Mouse (Mus musculus): Measurements from ENCODE around the gene Klk1b1.
"Not testable (repeated sequence)": the region's sequence is repeated elsewhere in the genome, so short reads cannot be mapped to it uniquely, and the experiment has no call there.

The Klk1b1 gene

DNA sequence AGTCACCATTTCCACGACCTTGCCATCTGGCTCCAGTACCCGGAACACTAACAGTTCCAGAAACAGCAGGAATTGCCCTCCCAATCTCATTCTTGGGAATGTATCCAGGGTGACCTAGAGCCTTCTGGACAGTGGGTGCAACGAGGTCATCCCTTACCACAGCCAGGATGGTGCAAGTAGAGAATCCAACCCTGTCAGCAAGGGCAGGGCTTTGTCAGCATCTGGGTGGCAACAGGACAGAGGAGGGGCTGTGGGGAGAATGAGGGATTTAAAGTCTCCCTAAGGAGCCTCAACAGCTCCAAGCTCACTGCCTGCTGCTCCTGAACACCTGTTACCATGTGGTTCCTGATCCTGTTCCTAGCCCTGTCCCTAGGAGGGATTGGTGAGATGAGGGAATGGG lies at the start of gene Klk1b1:
Gene Klk1b1, plus strand, starts transcription at position 301 of the 400 bp plus-strand sequence.
- POLR2A ChIA-PET: no interaction called here
- CTCF ChIA-PET: no interaction called here

DNA sequence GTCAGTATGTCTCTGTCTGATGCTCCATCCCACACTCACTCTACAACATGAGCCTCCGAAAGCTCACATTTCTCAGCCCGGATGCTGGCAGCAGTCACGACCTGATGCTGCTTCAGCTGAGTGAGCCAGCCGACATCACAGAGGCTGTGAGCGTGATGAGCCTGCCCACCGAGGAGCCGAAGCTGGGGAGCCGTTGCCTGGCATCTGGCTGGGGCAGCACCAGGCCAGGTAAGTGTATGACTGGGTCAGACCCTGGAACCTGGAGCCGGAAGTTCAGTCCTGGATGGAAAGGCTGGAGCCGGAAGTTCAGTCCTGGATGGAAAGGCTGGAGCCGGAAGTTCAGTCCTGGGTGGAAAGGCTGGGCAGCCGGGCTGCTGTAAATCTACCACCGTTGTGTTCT lies 48.1 kb upstream of the Klk1b1 start:
- POLR2A ChIA-PET: interaction anchor here in 3 of 4 experiments (0.5 to 1.2 kb wide), 6 partner anchors 9 to 579 kb away, joined by 3 to 4 read pairs (median 3); partner anchors contain the start of genes Emc10 (in 1 of the 3) and Fam71e1 (in 1 of the 3)
- CTCF ChIA-PET: interaction anchor here in 2 of 4 experiments (1.4 to 3.7 kb wide), 3 partner anchors 10 to 21 kb away, joined by 3 to 36 read pairs (median 23); no protein-coding TSS in a partner anchor

DNA sequence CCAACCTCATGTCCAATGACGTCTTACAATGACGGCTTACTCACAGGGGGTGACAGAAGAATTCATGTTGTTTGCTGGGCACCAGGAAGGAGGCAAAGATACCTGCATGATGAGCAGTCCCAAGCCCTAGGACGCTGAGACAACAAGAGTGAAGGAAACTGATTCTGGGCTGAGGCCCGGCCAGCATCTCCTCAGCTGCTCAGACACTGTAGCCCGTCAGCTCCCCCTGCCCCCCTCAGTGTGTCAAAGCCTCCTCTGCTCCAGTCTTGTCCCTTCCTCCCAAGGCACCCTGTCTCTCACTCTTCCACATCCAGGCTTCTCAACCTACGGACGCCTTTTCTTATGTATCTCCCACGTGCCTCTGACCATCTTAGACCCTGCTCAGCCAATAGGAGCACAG lies 47.7 kb upstream of the Klk1b1 start:
- CTCF ChIA-PET: interaction anchor here in 2 of 4 experiments (1.4 to 3.7 kb wide), 6 partner anchors 10 to 130 kb away, joined by 3 to 36 read pairs (median 6); no protein-coding TSS in a partner anchor
- POLR2A ChIA-PET: interaction anchor here in 2 of 4 experiments (0.5 to 1.4 kb wide), 4 partner anchors 10 to 578 kb away, joined by 3 to 4 read pairs (median 4); partner anchors contain the start of genes Emc10 (in 1 of the 2) and Fam71e1 (in 1 of the 2)

DNA sequence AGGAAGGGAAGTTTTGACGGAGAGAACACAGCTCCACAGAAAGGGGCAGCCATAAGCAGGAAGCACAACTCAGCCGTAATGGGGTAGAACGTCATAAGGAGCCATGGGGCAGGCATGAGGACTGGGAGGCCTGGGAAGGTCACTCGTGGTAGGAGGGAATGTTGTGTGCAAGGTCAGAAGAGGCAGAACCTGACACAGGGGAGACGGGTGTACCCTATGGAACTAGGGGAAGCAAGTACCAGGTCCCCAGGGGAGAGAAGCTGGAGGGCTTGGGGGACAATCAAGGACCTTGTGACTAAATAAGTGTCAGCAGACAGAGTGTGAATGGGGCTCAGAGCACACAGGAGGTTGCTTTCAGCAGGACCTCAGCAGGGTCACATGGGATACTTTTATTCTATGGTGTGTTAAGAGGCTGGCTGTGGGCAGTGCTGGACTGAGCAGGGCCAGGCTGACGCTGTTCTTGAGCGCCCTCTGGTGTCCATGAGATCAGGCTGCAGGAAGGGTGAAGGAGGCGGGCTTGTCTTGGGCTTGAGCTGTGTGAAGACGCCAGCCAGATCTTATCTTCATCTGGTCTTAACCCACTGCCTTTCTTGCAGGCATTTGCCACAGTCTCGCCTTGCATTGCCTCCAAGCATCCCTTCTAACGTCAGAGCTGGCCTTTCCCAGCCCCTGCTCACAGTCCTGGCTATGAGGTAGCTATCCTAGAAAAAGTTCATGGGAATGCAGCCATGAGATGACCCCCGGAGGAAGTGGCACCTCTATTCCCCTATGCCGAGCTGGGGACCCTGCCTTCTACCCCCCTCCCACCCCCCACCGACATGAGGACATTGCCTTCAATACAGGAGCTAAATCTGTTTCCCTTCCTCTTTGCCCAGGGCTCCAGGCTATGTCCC lies 46.7 kb upstream of the Klk1b1 start:
- POLR2A ChIA-PET: interaction anchor here in 3 of 4 experiments (0.5 to 1.4 kb wide), 15 partner anchors 22 to 796 kb away, joined by 3 to 5 read pairs (median 3); partner anchors contain the start of genes 1700028J19Rik (in 1 of the 3), 2410002F23Rik (in 1 of the 3), Emc10 (in 1 of the 3) and Fam71e1 (in 1 of the 3)
- CTCF ChIA-PET: interaction anchor here (0.6 to 3.7 kb wide), 57 partner anchors 8 to 567 kb away, joined by 3 to 36 read pairs (median 3); partner anchors contain the start of genes Klk13 (in 1 of the 4) and Siglecg (in 1 of the 4)

DNA sequence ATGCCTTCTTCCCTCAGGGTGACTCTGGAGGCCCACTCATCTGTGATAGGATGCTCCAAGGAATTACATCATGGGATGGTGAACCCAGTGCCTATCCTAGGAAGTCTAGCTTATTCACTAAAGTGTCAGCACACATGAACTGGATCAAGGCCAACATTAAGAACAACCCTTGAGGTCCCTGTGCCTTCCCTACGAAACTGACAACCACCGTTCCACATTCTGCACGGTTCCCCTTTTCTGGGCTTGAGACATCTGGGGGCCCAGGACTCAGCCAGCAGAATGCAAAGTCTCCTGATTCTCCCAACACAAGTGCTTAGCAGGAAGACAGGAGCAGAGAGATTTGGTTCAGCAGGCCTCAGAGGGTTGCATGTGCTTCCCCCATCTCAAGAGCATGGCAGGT lies 46.0 kb upstream of the Klk1b1 start:
- POLR2A ChIA-PET: interaction anchor here in 3 of 4 experiments (0.5 to 1.3 kb wide), 11 partner anchors 23 to 796 kb away, joined by 3 to 5 read pairs (median 3); no protein-coding TSS in a partner anchor
- CTCF ChIA-PET: interaction anchor here (0.5 to 3.7 kb wide), 55 partner anchors 8 to 895 kb away, joined by 3 to 36 read pairs (median 4); partner anchors contain the start of genes Klk13 (in 1 of the 4), Nup62 (in 1 of the 4) and Siglecg (in 1 of the 4)

DNA sequence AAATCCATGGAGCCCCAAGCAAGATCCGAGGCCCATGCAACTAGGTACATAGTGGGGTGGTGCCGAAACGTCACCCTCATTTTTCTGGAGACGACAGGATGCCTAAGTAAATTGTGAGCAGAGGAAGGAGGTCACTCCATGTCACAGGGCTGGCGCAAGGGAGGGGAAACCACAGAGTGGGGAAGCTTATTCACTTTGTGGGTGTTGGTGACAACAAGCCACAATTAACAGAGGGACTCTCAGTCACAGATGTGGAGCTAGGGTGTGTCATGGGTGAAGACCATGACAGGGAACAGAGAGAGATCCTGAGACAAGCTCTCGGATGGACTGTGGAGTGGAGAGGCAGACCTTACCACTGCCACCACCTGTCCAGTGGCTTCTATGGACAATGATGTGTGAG lies 45.5 kb upstream of the Klk1b1 start:
- POLR2A ChIA-PET: no interaction called here
- CTCF ChIA-PET: interaction anchor here in 3 of 4 experiments (0.5 to 3.7 kb wide), 5 partner anchors 8 to 895 kb away, joined by 3 to 23 read pairs (median 5); partner anchors contain the start of gene Nup62 (in 1 of the 3)

DNA sequence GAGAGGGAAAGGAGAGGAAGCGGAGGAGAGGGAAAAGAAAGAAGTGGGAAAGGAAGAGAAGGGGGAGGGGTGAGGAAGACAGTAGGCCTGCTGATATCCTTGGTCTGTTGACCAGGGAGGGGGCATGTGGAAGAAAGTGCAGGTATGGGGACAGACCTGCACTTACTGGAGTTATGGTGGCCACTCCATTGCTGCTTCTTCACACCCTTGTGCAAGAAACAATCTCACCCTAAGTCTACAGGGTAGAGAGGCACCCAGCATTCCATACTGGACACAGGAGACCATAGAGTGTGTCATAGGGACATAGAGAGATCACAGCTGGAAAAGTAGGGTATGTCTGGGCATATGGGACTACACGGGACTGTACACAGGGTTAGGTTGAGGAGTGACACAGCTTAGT lies 44.6 kb upstream of the Klk1b1 start:
- CTCF ChIA-PET: no interaction called here
- POLR2A ChIA-PET: interaction anchor here in 1 of 4 experiments (0.7 kb wide), 1 partner anchor 278 kb away, joined by 3 read pairs; no protein-coding TSS in a partner anchor

DNA sequence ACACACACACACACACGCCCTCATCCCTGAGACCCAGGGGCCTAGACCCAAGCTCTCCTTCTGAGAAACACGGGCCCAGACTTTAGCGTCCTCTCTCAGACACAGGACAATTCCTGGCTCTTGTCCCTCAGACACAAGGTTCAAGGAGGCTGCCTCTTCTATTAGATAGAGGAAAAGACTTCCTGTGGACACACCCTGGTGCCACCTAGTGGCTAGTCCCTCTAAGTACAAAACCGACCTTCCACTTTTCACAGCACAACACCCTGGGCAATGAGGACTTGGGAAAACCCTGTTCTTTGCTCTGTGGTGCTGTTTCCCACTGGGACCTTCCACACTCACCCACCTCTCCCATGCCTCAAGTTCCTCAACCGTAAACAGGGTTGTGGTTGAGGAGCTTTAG lies 40.6 kb upstream of the Klk1b1 start:
- ChIA-PET POLR2A (interaction anchor here in 1 of 4 experiments (0.6 kb wide), 1 partner anchor 51 kb away, joined by 4 read pairs; no protein-coding TSS in a partner anchor), CTCF (interaction anchor here in 3 of 4 experiments (0.6 to 1.2 kb wide), 5 partner anchors 17 to 623 kb away, joined by 3 to 6 read pairs (median 3); partner anchors contain the start of gene Pold1 (in 1 of the 3))

DNA sequence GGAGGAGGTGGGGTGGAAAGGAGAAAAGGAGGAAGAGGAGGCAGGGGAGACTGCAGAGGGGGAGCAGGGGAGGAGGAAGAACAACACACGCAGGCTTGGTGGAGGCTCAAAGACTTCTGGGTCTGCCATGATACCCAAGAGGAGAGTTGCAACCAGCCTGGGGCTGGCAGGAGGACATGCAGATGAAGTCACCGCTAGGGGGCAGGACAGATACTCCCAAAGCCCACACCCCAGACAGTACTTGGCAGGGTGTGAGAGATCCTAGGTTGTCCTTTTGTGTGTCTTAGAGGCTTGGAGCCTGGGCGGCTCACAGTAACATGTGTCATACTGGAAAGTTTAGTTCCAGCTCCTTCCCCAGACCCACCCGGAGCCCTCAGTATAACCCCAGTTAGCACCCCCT lies 38.0 kb upstream of the Klk1b1 start:
- ChIA-PET POLR2A (interaction anchor here in 3 of 4 experiments (0.6 to 1.5 kb wide), 6 partner anchors 53 to 934 kb away, joined by 3 to 7 read pairs (median 3); partner anchors contain the start of genes 1700028J19Rik (in 1 of the 3) and 2410002F23Rik (in 1 of the 3)), CTCF (interaction anchor here (0.6 to 4.0 kb wide), 27 partner anchors 9 to 1951 kb away, joined by 3 to 36 read pairs (median 3); partner anchors contain the start of gene Ctu1 (in 1 of the 4))

DNA sequence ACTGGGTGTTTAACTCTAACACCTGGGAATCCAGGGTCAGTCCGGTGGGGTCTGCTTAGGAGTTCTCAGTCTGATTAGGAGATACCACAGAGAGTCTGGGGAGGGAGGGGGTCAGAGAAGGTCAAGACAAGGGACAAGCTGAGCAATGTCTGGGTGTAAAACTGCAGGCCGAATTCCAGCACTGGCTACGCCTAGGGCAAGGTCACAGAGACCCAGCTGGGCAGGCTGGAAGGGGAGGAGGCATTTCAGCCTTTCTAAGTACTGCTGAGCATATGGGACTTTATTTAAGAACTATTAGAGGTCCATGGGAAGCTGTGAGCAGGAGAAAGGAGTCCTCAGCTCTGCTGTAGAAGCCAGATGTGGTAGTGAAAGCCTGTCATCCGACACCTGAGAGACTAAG lies 34.2 kb upstream of the Klk1b1 start:
- ChIA-PET CTCF (interaction anchor here (0.6 to 1.6 kb wide), 4 partner anchors 12 to 328 kb away, joined by 3 to 7 read pairs (median 3); no protein-coding TSS in a partner anchor), POLR2A (interaction anchor here in 1 of 4 experiments (1.0 kb wide), 1 partner anchor 344 kb away, joined by 19 read pairs; no protein-coding TSS in a partner anchor)

DNA sequence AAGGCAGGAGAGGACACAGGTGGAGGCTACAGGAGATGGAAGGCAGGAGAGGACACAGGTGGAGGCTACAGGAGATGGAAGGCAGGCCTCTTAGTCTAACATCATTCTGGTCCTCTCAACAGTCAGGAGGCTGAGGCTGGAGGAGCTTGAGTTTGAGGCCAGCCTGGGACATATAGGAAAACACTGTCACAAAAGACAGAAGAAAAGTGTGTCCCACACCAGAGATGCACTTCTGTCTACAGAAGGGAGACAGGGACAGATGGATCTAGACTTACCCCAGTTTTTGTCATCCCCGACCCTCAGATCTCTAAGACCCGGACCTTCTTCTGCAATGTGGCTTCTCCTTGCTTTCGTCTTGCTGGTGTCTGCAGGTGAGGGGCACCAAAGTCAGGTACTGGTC lies 33.1 kb upstream of the Klk1b1 start, which contains the start of gene Klk15:
Gene Klk15, plus strand, starts transcription at position 301 of the 400 bp plus-strand sequence.
- CTCF ChIA-PET: interaction anchor here in 1 of 4 experiments (1.6 kb wide), 1 partner anchor 13 kb away, joined by 7 read pairs; no protein-coding TSS in a partner anchor

DNA sequence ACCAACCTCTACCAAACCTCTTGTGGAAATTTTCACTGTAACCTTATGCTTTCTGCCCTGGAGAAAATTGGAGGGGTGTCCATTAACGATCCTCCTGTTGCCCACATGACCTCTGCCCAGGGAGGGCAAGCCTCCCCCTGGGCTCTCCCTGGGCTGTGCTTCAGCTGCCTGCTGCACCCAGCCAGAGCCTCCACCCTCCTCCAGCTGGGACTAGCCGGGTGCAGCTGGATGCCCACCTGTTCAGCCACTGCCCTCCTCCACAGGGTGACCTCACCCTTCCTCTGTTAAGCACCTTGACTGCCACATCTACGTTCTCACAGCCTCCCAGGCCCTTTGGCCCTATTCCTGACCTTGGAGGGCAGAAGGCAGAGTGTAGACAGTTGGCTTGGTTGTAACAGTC lies 31.8 kb upstream of the Klk1b1 start:
- ChIA-PET POLR2A (no interaction called here), CTCF (interaction anchor here in 1 of 4 experiments (0.6 kb wide), 1 partner anchor 462 kb away, joined by 3 read pairs; no protein-coding TSS in a partner anchor)

More for the DNA sequence above, 33.1 kb upstream of the Klk1b1 start, which contains the start of gene Klk15:
- POLR2A ChIA-PET: no interaction called here

DNA sequence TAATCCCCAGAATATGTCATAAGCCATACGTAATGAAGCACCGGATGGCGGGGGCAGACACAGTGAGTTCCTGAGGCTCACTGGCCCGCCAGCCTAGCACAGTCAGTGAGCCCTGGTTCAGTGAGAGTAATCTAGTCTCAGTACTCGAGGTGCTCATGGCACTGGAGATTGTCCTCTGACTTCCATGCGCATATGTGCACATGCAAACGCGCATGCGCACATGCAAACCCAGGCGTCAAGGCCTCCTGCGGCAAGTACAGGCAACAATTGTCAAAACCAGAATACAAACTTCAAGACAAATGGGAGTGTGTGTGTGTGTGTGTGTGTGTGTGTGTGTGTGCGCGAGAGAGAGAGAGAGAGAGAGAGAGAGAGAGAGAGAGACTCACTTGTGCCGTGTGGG lies 30.0 kb upstream of the Klk1b1 start:
- ChIA-PET CTCF (no interaction called here), POLR2A (interaction anchor here in 1 of 4 experiments (1.4 kb wide), 1 partner anchor 309 kb away, joined by 4 read pairs; no protein-coding TSS in a partner anchor)

DNA sequence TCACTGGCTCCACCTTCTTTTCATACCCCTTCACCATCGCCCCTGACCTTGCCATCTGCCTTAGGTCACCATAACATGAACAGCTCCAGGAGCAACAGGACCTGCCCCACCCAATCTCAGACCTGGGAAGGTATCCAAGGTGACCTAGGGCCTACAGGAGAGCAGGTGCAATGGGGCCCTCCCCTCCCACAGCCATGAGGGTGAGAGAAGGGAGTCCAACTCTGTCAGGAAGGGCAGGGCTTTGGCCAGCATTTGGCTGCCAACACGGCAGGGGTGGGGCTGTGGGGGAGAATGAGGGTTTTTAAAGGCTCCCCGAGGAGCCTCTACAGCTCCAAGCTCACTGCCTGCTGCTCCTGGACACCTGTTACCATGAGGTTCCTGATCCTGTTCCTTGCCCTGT lies 24.3 kb upstream of the Klk1b1 start:
- POLR2A ChIA-PET: not testable (repeated sequence)
- CTCF ChIA-PET: interaction anchor here in 1 of 4 experiments (1.1 kb wide), 1 partner anchor 13 kb away, joined by 3 read pairs; no protein-coding TSS in a partner anchor

DNA sequence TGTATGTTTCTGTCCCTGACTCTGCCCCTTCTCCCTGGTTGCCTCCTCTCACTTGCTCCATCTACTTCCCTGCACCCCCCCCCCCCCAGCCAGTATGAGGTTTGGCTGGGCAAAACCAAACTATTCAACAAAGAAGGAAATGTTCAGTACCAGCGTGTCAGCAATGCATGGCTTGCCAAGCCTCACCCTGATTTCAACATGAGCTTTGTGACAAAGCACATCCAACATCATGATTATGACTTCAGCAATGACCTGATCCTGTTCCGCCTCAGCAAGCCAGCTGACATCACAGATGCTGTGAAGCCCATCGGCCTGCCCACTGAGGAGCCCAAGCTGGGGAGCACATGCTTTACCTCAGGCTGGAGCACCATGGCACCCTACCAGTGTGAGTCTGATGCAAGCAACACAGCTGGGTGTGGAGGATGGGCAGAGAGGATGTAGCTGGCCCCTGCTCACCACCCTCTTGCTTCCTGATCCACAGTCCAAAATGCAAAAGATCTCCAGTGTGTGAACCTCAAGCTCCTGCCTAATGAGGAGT lies 21.8 kb upstream of the Klk1b1 start:
- CTCF ChIA-PET: interaction anchor here in 3 of 4 experiments (0.7 to 1.6 kb wide), 3 partner anchors 16 to 25 kb away, joined by 3 read pairs; no protein-coding TSS in a partner anchor
- POLR2A ChIA-PET: interaction anchor here in 3 of 4 experiments (0.6 to 1.5 kb wide), 4 partner anchors 26 to 304 kb away, joined by 3 to 7 read pairs (median 4); no protein-coding TSS in a partner anchor

DNA sequence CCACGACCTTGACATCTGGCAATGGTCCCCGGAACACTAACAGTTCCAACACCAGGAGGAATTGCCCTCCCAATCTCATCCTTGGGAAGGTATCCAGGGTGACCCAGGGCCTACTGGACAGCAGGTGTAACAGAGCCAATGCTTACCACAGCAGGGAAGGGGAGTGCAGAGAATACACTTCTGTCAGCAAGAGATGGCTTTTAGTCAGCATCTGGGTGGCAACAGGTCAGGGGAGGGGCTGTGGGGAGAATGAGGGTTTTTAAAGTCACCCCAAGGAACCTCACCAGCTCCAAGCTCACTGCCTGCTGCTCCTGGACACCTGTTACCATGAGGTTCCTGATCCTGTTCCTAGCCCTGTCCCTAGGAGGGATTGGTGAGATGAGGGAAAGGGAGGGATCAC lies 16.2 kb upstream of the Klk1b1 start, which contains the start of gene Klk1b8:
Gene Klk1b8, plus strand, starts transcription at position 301 of the 400 bp plus-strand sequence.
- CTCF ChIA-PET: no interaction called here
- POLR2A ChIA-PET: no interaction called here

DNA sequence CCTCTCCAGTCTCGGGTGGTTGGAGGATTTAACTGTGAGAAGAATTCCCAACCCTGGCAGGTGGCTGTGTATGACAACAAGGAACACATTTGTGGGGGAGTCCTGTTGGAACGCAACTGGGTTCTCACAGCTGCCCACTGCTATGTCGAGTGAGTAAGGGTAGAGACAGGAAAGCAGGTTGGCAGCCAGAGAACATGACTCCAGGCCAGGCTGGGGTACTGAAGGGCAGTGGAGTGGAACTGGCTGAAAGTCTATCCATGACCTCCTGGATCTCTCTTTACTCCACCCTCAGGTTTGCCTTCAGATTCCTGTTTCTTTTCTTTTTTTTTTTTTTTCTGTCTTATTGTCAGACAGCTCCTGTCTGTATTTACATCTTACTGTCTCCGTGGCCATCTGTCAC lies 13.8 kb upstream of the Klk1b1 start:
- ChIA-PET CTCF (interaction anchor here in 1 of 4 experiments (0.6 kb wide), 1 partner anchor 293 kb away, joined by 4 read pairs; no protein-coding TSS in a partner anchor), POLR2A (interaction anchor here in 1 of 4 experiments (0.7 kb wide), 1 partner anchor 232 kb away, joined by 5 read pairs; no protein-coding TSS in a partner anchor)

DNA sequence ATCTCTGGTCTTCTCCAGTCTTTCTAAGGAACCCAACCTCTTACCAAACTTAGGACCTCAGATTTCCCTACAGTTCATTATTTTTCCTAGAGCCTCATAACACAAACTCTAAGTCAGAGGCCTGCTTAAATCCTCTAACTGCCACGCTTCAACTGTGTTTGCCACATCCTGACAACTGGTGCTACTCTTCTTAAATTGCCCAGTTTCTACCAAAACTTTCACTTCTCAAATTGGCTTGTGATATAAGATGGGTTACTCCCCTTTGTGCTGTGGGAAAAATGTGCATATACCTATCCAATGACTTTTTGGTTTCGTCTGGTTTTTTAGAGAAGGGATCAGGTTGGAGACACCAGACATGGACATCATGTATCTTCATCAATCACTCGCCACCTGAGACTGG lies 507 bp downstream of the Klk1b1 start:
- ChIA-PET CTCF (no interaction called here), POLR2A (interaction anchor here in 1 of 4 experiments (0.6 kb wide), 1 partner anchor 49 kb away, joined by 3 read pairs; no protein-coding TSS in a partner anchor)

Data from embryonic stem cell, embryonic (primary cell).